Mouse (Mus musculus) heart, postnatal 0 days (tissue): ENCODE measurements around the gene Il9r.

Experiments
- CTCF ChIP-seq: IDR thresholded peaks from 2 replicates; pipeline ENCODE4 v1.5.1; 2016; ENCODE audit warnings: antibody characterized with exemption, control low read depth, low read depth
- EP300 ChIP-seq: IDR thresholded peaks from 2 replicates; pipeline ENCODE4 v1.6.1; 2016; ENCODE audit warnings: antibody characterized with exemption, low read depth

- no peak for TF ChIP-seq CTCF
- no peak for TF ChIP-seq EP300
These were observed 15.5 kb upstream of the Il9r start for GRCm38 (mm10) chr11:32215372-32216162.
